ENCODE assay signal across 8 mouse cellular contexts in the genomic region with DNA sequence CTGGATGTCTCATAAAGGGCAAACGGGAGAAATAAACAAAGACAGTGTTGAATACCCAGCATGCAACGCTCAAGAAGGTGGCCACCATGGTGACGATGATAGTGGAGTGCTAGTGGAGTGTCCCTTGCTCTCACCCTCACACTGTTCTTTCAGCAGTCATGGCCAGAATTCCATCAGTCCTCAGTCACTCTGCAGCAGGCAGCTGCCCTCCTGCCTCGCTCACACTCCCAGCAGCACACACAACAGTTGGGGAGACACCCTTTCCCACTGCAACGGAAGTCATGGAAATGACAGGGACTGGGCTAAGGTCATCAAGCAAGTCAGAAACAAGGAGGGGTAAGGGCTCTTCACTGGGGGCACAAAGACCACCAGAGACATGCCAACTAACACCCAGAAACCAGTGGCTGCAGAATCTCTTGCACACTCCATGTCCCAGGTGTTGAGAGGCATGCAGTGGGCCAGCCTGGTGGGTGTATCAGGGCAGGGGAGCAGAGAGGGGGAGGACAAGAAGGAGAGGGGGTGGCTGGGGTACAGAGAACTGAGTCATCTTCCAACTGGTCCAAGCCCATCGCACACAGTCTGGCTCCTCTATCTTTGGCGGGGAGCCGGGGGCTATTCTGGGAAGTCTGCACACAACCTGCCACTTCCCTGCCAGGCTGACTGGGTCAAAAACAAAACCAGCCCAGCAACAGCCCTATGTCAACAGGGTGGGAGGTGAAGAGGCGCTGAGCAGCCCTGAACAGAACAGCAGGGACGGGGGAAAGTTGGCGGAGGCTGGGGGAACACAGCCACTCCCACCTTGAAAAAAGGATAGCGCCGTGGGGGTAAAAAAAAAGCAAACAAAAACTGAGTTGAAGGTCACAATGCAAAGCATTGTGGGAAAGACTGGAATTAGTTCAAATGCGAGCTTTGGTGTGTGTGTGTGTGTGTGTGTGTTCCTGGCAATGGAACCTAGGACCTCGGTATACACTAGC. TPM values are rescaled to one million over a fixed set of nuclear protein-coding genes. Genes with fewer than 3 reads are reported as not detected.
DNase-seq lines count a peak whose midpoint lies in the region; ATAC-seq lines count a peak whose summit lies in the region.

No protein-coding gene starts in this region.

- H3K9me3 ChIP-seq in liver, embryonic 16.5 days (replicated peaks; ENCODE audit: control insufficient read depth, low read length): no peaks in the 10 kb centered on the region
- H3K9me3 ChIP-seq in stomach, embryonic 16.5 days (replicated peaks; ENCODE audit: control insufficient read depth, low read length): no peaks in the 10 kb centered on the region

- DNase-seq in adrenal gland, adult (ENCODE audit: inconsistent age in 2 of 2, low spot score in 1 of 2): peak; percentile 56 to 84
- DNase-seq in adrenal gland, postnatal 4 days (ENCODE audit: low spot score in 2 of 2): no peak
- peak; percentile 71 for DNase-seq in adrenal gland, postnatal 25 days
- peak; percentile 54 to 70 for DNase-seq in frontal cortex, postnatal 14 days (ENCODE audit: low spot score in 2 of 2)
- DNase-seq in heart, postnatal 36 days: peak; percentile 76 to 81

- ATAC-seq in liver, embryonic 16.5 days (ENCODE audit: low read depth): peak; percentile 53
- peak; percentile 75; the same call in 1 of the 2 replicates for ATAC-seq in stomach, embryonic 16.5 days (ENCODE audit: insufficient read depth, low FRiP score)
- no peak for ATAC-seq in granulocyte monocyte progenitor cell, adult 5-6 weeks (replicated peaks; ENCODE audit: poor library complexity, severe bottlenecking)

- peaks cover 11% of the 10 kb centered on the region for H3K4me1 ChIP-seq in liver, embryonic 16.5 days (ENCODE audit: control insufficient read depth, low read depth, low read length)
- H3K4me1 ChIP-seq in stomach, embryonic 16.5 days (ENCODE audit: control insufficient read depth, insufficient read depth, low read length): peaks cover 14% of the 10 kb centered on the region

- H3K27ac ChIP-seq in liver, embryonic 16.5 days (ENCODE audit: low read length): peak overlapping the region; percentile 63
- peak overlapping the region; percentile 38; the same call in 1 of the 2 replicates for H3K27ac ChIP-seq in stomach, embryonic 16.5 days (ENCODE audit: low read length)

- no peak overlapping the region for H3K4me3 ChIP-seq in liver, embryonic 16.5 days (ENCODE audit: low read depth, low read length)
- no peak overlapping the region for H3K4me3 ChIP-seq in stomach, embryonic 16.5 days (replicated peaks; ENCODE audit: low read length)

- H3K9ac ChIP-seq in liver, embryonic 16.5 days (ENCODE audit: low read depth, low read length): no peak overlapping the region
- no peak overlapping the region for H3K9ac ChIP-seq in stomach, embryonic 16.5 days (ENCODE audit: low read length)

- peak overlapping the region; percentile 8; the same call in 1 of the 2 replicates for H3K4me2 ChIP-seq in liver, embryonic 16.5 days (ENCODE audit: low read depth, low read length)
- H3K4me2 ChIP-seq in stomach, embryonic 16.5 days (ENCODE audit: low read depth, low read length): 0 out of 2 replicates have a peak overlapping the region, but pooled peaks have one; percentile 4

- WGBS in liver, embryonic 16.5 days (ENCODE audit: insufficient replicate concordance): 66% methylated on average over 15 of the region's 15 CpGs
- 53% methylated on average over 15 of the region's 15 CpGs for WGBS in stomach, embryonic 16.5 days

- intact Hi-C loops in heart, postnatal 36 days (cut with DNase I): loop anchor here (2.0 kb wide), 1 partner anchor 32 kb away; no protein-coding TSS in a partner anchor

- no peaks in the 10 kb centered on the region for H3K27me3 ChIP-seq in liver, embryonic 16.5 days (ENCODE audit: control insufficient read depth, insufficient read depth, low read depth, low read length)
- no peaks in the 10 kb centered on the region for H3K27me3 ChIP-seq in stomach, embryonic 16.5 days (ENCODE audit: control insufficient read depth, insufficient read depth, low read length)

- H3K36me3 ChIP-seq in liver, embryonic 16.5 days (ENCODE audit: control insufficient read depth, insufficient read depth): no peaks in the 10 kb centered on the region
- no peaks in the 10 kb centered on the region for H3K36me3 ChIP-seq in stomach, embryonic 16.5 days (ENCODE audit: control insufficient read depth, insufficient read depth, low read length)

RNA-seq across cellular contexts. Expression of a gene that starts 57.4 kb away (rescaled TPM):
- total RNA-seq in adrenal gland, postnatal 4 days (2021): 10 to 100 TPM; 77.2 to 80.9 TPM
- 56.9 and 86.5 TPM in 2 replicates for total RNA-seq in adrenal gland, postnatal 25 days (2021)
- 10 to 100 TPM; 36.5 to 39.0 TPM for total RNA-seq in heart, postnatal 36 days (2021)
- 46.9 and 47.9 TPM in 2 replicates for polyA plus RNA-seq in liver, embryonic 16.5 days (2015; fragmentation: Nextera tagmentation; extraction: Ambion mirVana)
- 76.1 and 81.6 TPM in 2 replicates for polyA plus RNA-seq in stomach, embryonic 16.5 days (2015; fragmentation: Nextera tagmentation; extraction: Ambion mirVana)
- total RNA-seq in granulocyte monocyte progenitor cell, adult 5-6 weeks (2014; fragmentation: Nextera tagmentation): 65.3 and 89.4 TPM in 2 replicates
- total RNA-seq in granulocyte monocyte progenitor cell, adult 5-6 weeks (2017): 89.7 and 99.8 TPM in 2 replicates

Comparison
In these comparisons a context has a peak if more than half of its experiments do, and no peak if none do; other contexts are left out.
1. DNase-seq: peak in adrenal gland, adult (2 of 2), adrenal gland, postnatal 25 days (single experiment), frontal cortex, postnatal 14 days (2 of 2) and heart, postnatal 36 days (2 of 2); none in adrenal gland, postnatal 4 days (0 of 2).